Mouse (Mus musculus): ENCODE measurements around the gene Ubxn11. TPM values are rescaled to one million over a fixed set of nuclear protein-coding genes. Genes with fewer than 3 reads are reported as not detected.
"Not testable (repeated sequence)": the region's sequence is repeated elsewhere in the genome, so short reads cannot be mapped to it uniquely, and the experiment has no call there.

The Ubxn11 gene
- polyA plus RNA-seq, 1 experiment: 13.7 TPM

DNA sequence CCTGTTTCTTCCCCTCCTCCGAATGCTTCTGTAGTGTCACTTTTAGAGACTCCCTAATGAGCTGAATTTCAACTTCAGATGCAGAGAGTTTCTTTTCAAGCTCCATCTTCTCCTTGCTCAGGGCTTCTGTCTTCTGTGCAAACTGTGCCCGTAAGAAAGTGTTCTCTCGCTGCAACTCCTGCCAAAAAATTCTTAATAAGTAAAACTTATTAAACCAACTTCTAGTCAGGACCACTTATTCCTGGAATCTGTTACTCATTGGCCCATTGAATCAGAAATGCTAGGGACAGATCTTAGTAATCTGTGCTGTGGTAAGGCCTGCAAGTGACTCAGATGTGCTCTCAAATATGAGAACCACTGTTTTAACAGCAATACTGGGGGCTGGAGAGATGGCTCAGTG lies 49.7 kb downstream of the Ubxn11 start:
- H3K4me3 ChIP-seq (replicated peaks; ENCODE audit: control insufficient read depth, low read depth, low read length): no peak overlapping the region
- no peak for TF ChIP-seq CTCF (IDR thresholded peaks at IDR 0.05; ENCODE audit: control insufficient read depth, insufficient read depth, low read length)
- H3K27ac ChIP-seq (ENCODE audit: control insufficient read depth, insufficient read depth, low read depth, low read length, poor library complexity): no peak overlapping the region
- 95% methylated on average over 3 of the region's 3 CpGs for WGBS
- H3K4me1 ChIP-seq (ENCODE audit: control insufficient read depth, insufficient read depth, low read length): no peaks in the 10 kb centered on the region; the same call in 1 of the 2 replicates

DNA sequence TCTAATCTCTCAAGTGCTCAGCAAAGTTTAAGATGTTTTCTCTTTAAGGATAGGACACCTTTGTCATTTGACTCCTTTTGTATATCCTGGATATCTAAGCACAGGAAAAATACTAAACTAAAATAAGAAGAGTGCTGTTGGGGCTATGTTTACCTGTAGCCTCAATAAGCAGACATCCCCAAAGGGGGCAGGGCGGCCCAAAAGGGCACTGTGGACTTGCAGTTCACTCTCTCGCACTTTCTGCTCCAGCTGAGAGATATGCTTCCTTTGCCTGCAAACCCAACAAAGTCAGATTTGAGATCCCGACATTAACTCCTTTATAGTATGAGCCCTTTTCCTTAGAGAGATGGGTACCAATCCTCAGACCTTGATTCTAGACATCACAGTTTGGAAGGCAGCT lies 51.3 kb downstream of the Ubxn11 start:
- Histone ChIP-seq H3K27ac (ENCODE audit: control insufficient read depth, insufficient read depth, low read depth, low read length, poor library complexity) (no peak overlapping the region), H3K4me3 (replicated peaks; ENCODE audit: control insufficient read depth, low read depth, low read length) (no peak overlapping the region), H3K4me1 (ENCODE audit: control insufficient read depth, insufficient read depth, low read length) (no peaks in the 10 kb centered on the region; the same call in 1 of the 2 replicates)
- 90% methylated on average over 3 of the region's 3 CpGs for WGBS
- TF ChIP-seq CTCF (IDR thresholded peaks at IDR 0.05; ENCODE audit: control insufficient read depth, insufficient read depth, low read length): no peak
- TF ChIP-seq POLR2A (IDR thresholded peaks at IDR 0.05; ENCODE audit: borderline replicate concordance, control insufficient read depth, low read depth, low read length): no peak

DNA sequence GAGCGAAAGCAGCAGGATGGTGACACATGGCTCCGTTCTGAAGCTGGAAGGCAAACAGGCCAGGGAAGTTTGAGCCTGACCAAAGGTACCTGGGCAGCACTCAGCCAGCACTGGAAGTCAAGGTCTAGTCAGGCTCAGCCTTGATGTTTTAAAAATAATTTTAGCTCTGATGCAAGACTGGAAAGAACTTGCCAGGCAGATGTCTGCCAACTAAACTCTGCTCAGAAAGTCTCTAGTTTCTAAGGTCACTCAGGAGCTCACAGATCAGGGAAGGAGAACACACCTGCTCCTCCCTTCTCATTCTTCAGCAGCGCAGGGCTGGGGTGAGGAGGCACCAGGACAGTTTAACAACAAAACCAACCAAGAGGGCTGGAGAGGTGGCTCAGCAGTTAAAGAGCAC lies 52.0 kb downstream of the Ubxn11 start:
- H3K4me1 ChIP-seq (ENCODE audit: control insufficient read depth, insufficient read depth, low read length): peaks cover 2% of the 10 kb centered on the region; the same call in 1 of the 2 replicates
- no peak overlapping the region for H3K27ac ChIP-seq (ENCODE audit: control insufficient read depth, insufficient read depth, low read depth, low read length, poor library complexity)
- no peak for TF ChIP-seq POLR2A (IDR thresholded peaks at IDR 0.05; ENCODE audit: borderline replicate concordance, control insufficient read depth, low read depth, low read length)
- TF ChIP-seq CTCF (IDR thresholded peaks at IDR 0.05; ENCODE audit: control insufficient read depth, insufficient read depth, low read length): no peak
- WGBS: 93% methylated on average over 3 of the region's 3 CpGs
- H3K4me3 ChIP-seq (replicated peaks; ENCODE audit: control insufficient read depth, low read depth, low read length): no peak overlapping the region

DNA sequence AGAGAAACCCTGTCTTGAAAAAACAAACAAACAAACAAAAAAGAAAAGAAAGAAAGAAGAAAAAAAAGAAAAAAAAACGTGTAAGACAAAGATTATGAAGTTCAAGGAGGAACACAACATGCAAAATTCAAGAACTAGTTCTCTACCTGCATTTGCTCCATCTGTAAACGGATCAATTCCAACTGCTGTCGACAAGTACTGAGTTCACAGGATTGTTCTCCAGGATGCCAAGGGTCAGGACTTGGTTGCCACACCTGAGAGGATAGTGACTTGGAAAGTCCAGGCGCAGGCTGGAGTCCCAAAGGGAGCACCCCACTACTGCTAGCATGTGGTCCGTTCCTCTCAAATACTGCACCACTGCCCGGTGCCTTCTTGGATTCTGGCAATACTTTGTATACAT lies 53.2 kb downstream of the Ubxn11 start:
- H3K4me3 ChIP-seq (replicated peaks; ENCODE audit: control insufficient read depth, low read depth, low read length): no peak overlapping the region
- TF ChIP-seq CTCF (IDR thresholded peaks at IDR 0.05; ENCODE audit: control insufficient read depth, insufficient read depth, low read length) (no peak), POLR2A (IDR thresholded peaks at IDR 0.05; ENCODE audit: borderline replicate concordance, control insufficient read depth, low read depth, low read length) (no peak)
- peaks cover 2% of the 10 kb centered on the region; the same call in 1 of the 2 replicates for H3K4me1 ChIP-seq (ENCODE audit: control insufficient read depth, insufficient read depth, low read length)
- H3K27ac ChIP-seq (ENCODE audit: control insufficient read depth, insufficient read depth, low read depth, low read length, poor library complexity): no peak overlapping the region
- 90% methylated on average over 6 of the region's 6 CpGs for WGBS

DNA sequence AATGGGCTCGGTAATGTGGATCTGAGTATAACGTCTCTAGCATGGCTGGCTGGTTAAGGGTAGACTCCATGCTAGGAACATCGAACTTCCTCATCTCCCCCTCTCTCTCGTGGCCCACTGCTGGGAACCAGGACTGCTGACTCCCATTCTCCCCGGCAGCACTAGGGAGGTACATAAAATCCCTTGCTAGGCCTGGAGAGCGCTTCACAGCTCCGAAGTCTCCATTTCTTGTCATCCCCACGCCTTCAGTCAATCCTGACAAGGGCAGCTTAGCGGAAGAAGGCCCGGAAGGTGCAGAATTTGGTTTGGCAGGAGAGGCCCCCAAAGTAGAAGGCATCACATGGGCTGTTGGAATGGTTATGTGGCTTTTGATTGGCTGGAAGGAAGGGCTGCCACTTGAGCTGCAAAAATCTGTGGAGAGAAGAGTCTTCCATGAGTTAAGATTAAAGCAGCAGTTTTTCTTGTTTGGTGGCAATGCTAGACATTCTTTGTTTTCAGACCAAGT lies 53.6 kb downstream of the Ubxn11 start:
- TF ChIP-seq POLR2A (IDR thresholded peaks at IDR 0.05; ENCODE audit: borderline replicate concordance, control insufficient read depth, low read depth, low read length): no peak
- TF ChIP-seq CTCF (IDR thresholded peaks at IDR 0.05; ENCODE audit: control insufficient read depth, insufficient read depth, low read length): no peak
- Histone ChIP-seq H3K4me3 (replicated peaks; ENCODE audit: control insufficient read depth, low read depth, low read length) (no peak overlapping the region), H3K4me1 (ENCODE audit: control insufficient read depth, insufficient read depth, low read length) (peaks cover 2% of the 10 kb centered on the region; the same call in 1 of the 2 replicates), H3K27ac (ENCODE audit: control insufficient read depth, insufficient read depth, low read depth, low read length, poor library complexity) (no peak overlapping the region)
- WGBS: 87% methylated on average over 10 of the region's 10 CpGs

DNA sequence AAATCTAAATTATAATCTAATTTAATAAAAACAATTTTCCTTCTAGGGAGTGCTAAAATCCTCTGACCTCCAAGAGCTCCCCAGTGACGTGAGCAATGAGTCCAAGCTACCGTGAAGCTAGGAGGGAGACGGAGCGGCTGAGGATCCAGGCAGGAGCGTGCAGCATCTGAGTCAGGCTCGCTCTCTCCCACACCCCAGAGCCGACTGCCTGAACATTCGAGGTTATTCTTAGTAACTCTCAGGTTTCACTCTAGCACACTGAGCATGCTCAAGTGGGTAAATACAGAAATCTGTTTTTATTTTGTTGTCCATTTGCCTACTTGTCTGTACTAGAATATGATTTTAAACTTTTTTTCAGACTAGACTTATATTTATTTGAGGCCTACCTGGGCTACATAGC lies 54.4 kb downstream of the Ubxn11 start:
- WGBS: 89% methylated on average over 8 of the region's 8 CpGs
- H3K4me1 ChIP-seq (ENCODE audit: control insufficient read depth, insufficient read depth, low read length): peaks cover 2% of the 10 kb centered on the region; the same call in 1 of the 2 replicates
- no peak overlapping the region for H3K4me3 ChIP-seq (replicated peaks; ENCODE audit: control insufficient read depth, low read depth, low read length)
- H3K27ac ChIP-seq (ENCODE audit: control insufficient read depth, insufficient read depth, low read depth, low read length, poor library complexity): no peak overlapping the region
- TF ChIP-seq POLR2A (IDR thresholded peaks at IDR 0.05; ENCODE audit: borderline replicate concordance, control insufficient read depth, low read depth, low read length): no peak
- no peak for TF ChIP-seq CTCF (IDR thresholded peaks at IDR 0.05; ENCODE audit: control insufficient read depth, insufficient read depth, low read length)

DNA sequence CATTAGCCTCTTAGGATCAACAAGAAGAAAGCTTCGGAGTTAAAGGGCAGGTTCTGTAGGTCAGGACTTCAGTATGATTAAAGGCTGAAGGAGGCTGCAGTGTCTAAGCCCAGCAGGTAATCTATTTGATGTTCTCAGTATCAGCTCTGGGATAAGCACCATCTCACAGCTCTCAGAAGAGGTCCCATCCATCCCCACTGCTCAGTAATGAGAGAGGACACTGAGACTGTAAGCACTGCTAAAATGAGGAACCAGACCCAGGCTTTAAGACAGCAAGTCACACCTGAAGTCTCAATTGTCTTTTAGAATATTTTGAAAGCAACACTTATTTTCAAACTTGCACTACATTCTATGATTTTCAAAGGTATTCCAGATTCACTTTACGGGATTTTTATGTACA lies 55.2 kb downstream of the Ubxn11 start:
- TF ChIP-seq POLR2A (IDR thresholded peaks at IDR 0.05; ENCODE audit: borderline replicate concordance, control insufficient read depth, low read depth, low read length) (no peak), CTCF (IDR thresholded peaks at IDR 0.05; ENCODE audit: control insufficient read depth, insufficient read depth, low read length) (no peak)
- peaks cover 2% of the 10 kb centered on the region; the same call in 1 of the 2 replicates for H3K4me1 ChIP-seq (ENCODE audit: control insufficient read depth, insufficient read depth, low read length)
- H3K27ac ChIP-seq (ENCODE audit: control insufficient read depth, insufficient read depth, low read depth, low read length, poor library complexity): no peak overlapping the region
- WGBS: 92% methylated on average over 2 of the region's 2 CpGs
- no peak overlapping the region for H3K4me3 ChIP-seq (replicated peaks; ENCODE audit: control insufficient read depth, low read depth, low read length)

DNA sequence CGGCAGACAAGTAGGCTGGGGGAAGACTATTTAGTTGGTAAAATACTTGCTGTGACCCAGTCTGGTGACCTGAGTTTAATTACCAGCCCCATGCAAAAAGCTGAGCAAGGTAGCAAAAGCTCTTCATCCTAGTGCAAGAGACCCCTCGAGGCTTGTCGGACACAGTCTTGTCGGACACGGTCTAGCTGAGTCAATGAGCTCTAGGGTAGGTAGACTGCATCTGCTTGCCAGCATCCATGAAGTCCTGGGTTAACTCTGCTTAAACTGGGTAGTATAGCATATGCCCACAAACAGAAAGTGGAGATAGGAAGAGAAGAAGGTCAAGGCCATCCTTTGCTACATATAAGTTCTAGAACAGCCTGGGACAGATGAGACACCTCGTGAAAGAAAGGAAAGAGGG lies 56.4 kb downstream of the Ubxn11 start:
- peaks cover 2% of the 10 kb centered on the region; the same call in 1 of the 2 replicates for H3K4me1 ChIP-seq (ENCODE audit: control insufficient read depth, insufficient read depth, low read length)
- no peak overlapping the region for H3K4me3 ChIP-seq (replicated peaks; ENCODE audit: control insufficient read depth, low read depth, low read length)
- WGBS: 73% methylated on average over 6 of the region's 6 CpGs
- TF ChIP-seq POLR2A (IDR thresholded peaks at IDR 0.05; ENCODE audit: borderline replicate concordance, control insufficient read depth, low read depth, low read length) (no peak), CTCF (IDR thresholded peaks at IDR 0.05; ENCODE audit: control insufficient read depth, insufficient read depth, low read length) (no peak)
- H3K27ac ChIP-seq (ENCODE audit: control insufficient read depth, insufficient read depth, low read depth, low read length, poor library complexity): peak overlapping the region; percentile 73; the same call in 1 of the 2 replicates

DNA sequence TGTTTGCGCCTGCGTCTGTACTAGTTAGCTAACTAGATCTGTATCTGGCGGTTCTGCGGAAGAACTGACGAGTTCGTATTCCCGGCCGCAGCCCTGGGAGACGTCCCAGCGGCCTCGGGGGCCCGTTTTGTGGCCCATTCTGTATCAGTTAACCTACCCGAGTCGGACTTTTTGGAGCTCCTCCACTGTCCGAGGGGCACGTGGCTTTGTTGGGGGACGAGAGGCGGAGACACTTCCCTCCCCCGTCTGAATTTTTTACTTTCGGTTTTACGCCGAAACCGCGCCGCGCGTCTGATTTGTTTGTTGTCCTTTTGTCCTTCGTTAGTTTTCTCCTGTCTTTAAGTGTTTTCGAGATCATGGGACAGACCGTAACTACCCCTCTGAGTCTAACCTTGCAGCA lies 57.7 kb downstream of the Ubxn11 start:
- WGBS: 13% methylated on average over 30 of the region's 30 CpGs
- Histone ChIP-seq H3K27ac (ENCODE audit: control insufficient read depth, insufficient read depth, low read depth, low read length, poor library complexity) (peak overlapping the region; percentile 87), H3K4me3 (replicated peaks; ENCODE audit: control insufficient read depth, low read depth, low read length) (peak overlapping the region; percentile 68)
- not testable (repeated sequence) for H3K4me1 ChIP-seq (ENCODE audit: control insufficient read depth, insufficient read depth, low read length)
